ENCODE assay signal across 8 mouse cellular contexts in the genomic region with DNA sequence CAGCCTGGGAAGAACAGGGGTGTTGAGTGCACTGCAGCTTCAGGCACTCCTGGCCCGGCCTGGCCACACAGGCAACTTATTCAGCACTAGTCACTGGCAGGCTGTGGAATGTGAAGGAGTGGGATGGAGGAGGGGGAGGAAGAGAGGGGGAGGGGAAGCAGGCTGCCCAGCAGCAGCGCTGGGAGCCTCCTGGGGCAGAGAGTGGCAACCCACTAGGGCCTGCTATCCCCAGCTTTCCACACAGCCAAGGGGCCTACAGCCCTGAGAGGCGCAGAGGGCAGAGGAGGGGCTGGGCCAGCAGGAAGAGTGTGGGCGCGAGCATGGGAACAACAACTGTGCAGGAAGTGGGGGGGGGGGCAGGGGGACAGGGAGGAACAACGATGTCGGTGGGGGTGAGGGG. TPM values are rescaled to one million over a fixed set of nuclear protein-coding genes. Genes with fewer than 3 reads are reported as not detected.
DNase-seq lines count a peak whose midpoint lies in the region; ATAC-seq lines count a peak whose summit lies in the region.

No protein-coding gene starts in this region.

- no peaks in the 10 kb centered on the region for H3K9me3 ChIP-seq in kidney, embryonic 14.5 days (ENCODE audit: control insufficient read depth, low read length)
- no peaks in the 10 kb centered on the region for H3K9me3 ChIP-seq in forebrain, embryonic 14.5 days (replicated peaks; ENCODE audit: control insufficient read depth, low read length)
- H3K9me3 ChIP-seq in midbrain, embryonic 11.5 days (ENCODE audit: control insufficient read depth, low read length), result no peaks in the 10 kb centered on the region

- no peak for DNase-seq in kidney, adult 9 months
- no peak for DNase-seq in forebrain, embryonic 14.5 days (ENCODE audit: low spot score)
- peak; percentile 71 to 80 for DNase-seq in kidney, postnatal 4 days
- peak; percentile 86 for DNase-seq in midbrain, embryonic 11.5 days (ENCODE audit: low spot score, missing footprints)
- peak; percentile 81 for DNase-seq in yolk sac, embryonic 10.5 days (ENCODE audit: low spot score)
- DNase-seq in cerebellum, adult 9-11 months, result no peak
- DNase-seq in c-Kit-positive CD71-positive TER-119-positive erythroid progenitor cells, embryonic 14.5 days (ENCODE audit: low spot score), result no peak

- WGBS in kidney, embryonic 14.5 days, result 4% methylated on average over 5 of the region's 7 CpGs
- 3% methylated on average over 7 of the region's 7 CpGs for WGBS in forebrain, embryonic 14.5 days
- WGBS in midbrain, embryonic 11.5 days, result 12% methylated on average over 7 of the region's 7 CpGs

- peaks cover 28% of the 10 kb centered on the region for H3K36me3 ChIP-seq in kidney, embryonic 14.5 days (ENCODE audit: control insufficient read depth, insufficient read depth, low read length)
- peaks cover 30% of the 10 kb centered on the region for H3K36me3 ChIP-seq in forebrain, embryonic 14.5 days (ENCODE audit: control insufficient read depth, insufficient read depth, low read length)
- H3K36me3 ChIP-seq in midbrain, embryonic 11.5 days (ENCODE audit: control insufficient read depth, insufficient read depth, low read length), result peaks cover 5% of the 10 kb centered on the region; the same call in 1 of the 2 replicates

- no peaks in the 10 kb centered on the region for H3K27me3 ChIP-seq in kidney, embryonic 14.5 days (ENCODE audit: control insufficient read depth, insufficient read depth, low read length)
- no peaks in the 10 kb centered on the region for H3K27me3 ChIP-seq in forebrain, embryonic 14.5 days (replicated peaks; ENCODE audit: control insufficient read depth, insufficient read depth, low read length)
- H3K27me3 ChIP-seq in midbrain, embryonic 11.5 days (ENCODE audit: control insufficient read depth, insufficient read depth, low read length), result no peaks in the 10 kb centered on the region

- peaks cover 26% of the 10 kb centered on the region for H3K4me1 ChIP-seq in kidney, embryonic 14.5 days (ENCODE audit: control insufficient read depth, insufficient read depth, low read length)
- H3K4me1 ChIP-seq in forebrain, embryonic 14.5 days (ENCODE audit: control insufficient read depth, insufficient read depth, low read length), result peaks cover 13% of the 10 kb centered on the region; the same call in 1 of the 2 replicates
- H3K4me1 ChIP-seq in midbrain, embryonic 11.5 days (ENCODE audit: control insufficient read depth, insufficient read depth, low read length), result peaks cover 19% of the 10 kb centered on the region

- peak overlapping the region; percentile 2; the same call in 1 of the 2 replicates for H3K4me3 ChIP-seq in kidney, embryonic 14.5 days (ENCODE audit: low read length)
- H3K4me3 ChIP-seq in forebrain, embryonic 14.5 days (ENCODE audit: low read depth, low read length), result no peak overlapping the region
- H3K4me3 ChIP-seq in midbrain, embryonic 11.5 days (ENCODE audit: low read depth, low read length), result no peak overlapping the region

- H3K27ac ChIP-seq in kidney, embryonic 14.5 days (ENCODE audit: low read depth, low read length), result peak overlapping the region; percentile 83
- H3K27ac ChIP-seq in forebrain, embryonic 14.5 days (ENCODE audit: low read depth, low read length), result peak overlapping the region; percentile 44; the same call in 1 of the 2 replicates
- H3K27ac ChIP-seq in midbrain, embryonic 11.5 days (ENCODE audit: low read depth, low read length), result peak overlapping the region; percentile 20; the same call in 1 of the 2 replicates

- H3K4me2 ChIP-seq in kidney, embryonic 14.5 days (replicated peaks; ENCODE audit: low read depth, low read length), result peak overlapping the region; percentile 17; the same call in 1 of the 2 replicates
- H3K4me2 ChIP-seq in forebrain, embryonic 14.5 days (ENCODE audit: low read length), result no peak overlapping the region
- H3K4me2 ChIP-seq in midbrain, embryonic 11.5 days, result no peak overlapping the region

- H3K9ac ChIP-seq in kidney, embryonic 14.5 days (ENCODE audit: low read depth, low read length), result peak overlapping the region; percentile 31; the same call in 1 of the 2 replicates
- H3K9ac ChIP-seq in forebrain, embryonic 14.5 days (ENCODE audit: low read length), result peak overlapping the region; percentile 8; the same call in 1 of the 2 replicates
- H3K9ac ChIP-seq in midbrain, embryonic 11.5 days (ENCODE audit: low read length), result peak overlapping the region; percentile 47; the same call in 1 of the 2 replicates

- ATAC-seq in kidney, embryonic 14.5 days (ENCODE audit: low FRiP score, low TSS enrichment), result peak; percentile 52; the same call in 1 of the 2 replicates
- no peak for ATAC-seq in forebrain, embryonic 14.5 days
- peak; percentile 44 for ATAC-seq in midbrain, embryonic 11.5 days (ENCODE audit: low FRiP score)

RNA-seq across cellular contexts. Expression of a gene that starts 3.8 kb away (rescaled TPM):
- polyA plus RNA-seq in kidney, embryonic 14.5 days (2014; fragmentation: Nextera tagmentation; extraction: Ambion mirVana), result 17.4 and 26.5 TPM in 2 replicates
- 13.1 and 16.0 TPM in 2 replicates for polyA plus RNA-seq in forebrain, embryonic 14.5 days (2014; fragmentation: Nextera tagmentation; extraction: Ambion mirVana)
- 11.5 and 14.0 TPM in 2 replicates for polyA plus RNA-seq in midbrain, embryonic 11.5 days (2014; fragmentation: Nextera tagmentation; extraction: Ambion mirVana)

RNA-seq across cellular contexts. Expression of a gene that starts 6.3 kb away (rescaled TPM):
- 3.3 and 3.5 TPM in 2 replicates for polyA plus RNA-seq in kidney, embryonic 14.5 days (2014; fragmentation: Nextera tagmentation; extraction: Ambion mirVana)
- polyA plus RNA-seq in forebrain, embryonic 14.5 days (2014; fragmentation: Nextera tagmentation; extraction: Ambion mirVana), result 1.7 TPM in 2 replicates
- polyA plus RNA-seq in midbrain, embryonic 11.5 days (2014; fragmentation: Nextera tagmentation; extraction: Ambion mirVana), result 1.1 and 1.8 TPM in 2 replicates

RNA-seq across cellular contexts. Expression of a gene that starts 22.7 kb away (rescaled TPM):
- 2.9 and 4.0 TPM in 2 replicates for polyA plus RNA-seq in kidney, embryonic 14.5 days (2014; fragmentation: Nextera tagmentation; extraction: Ambion mirVana)
- 7.0 and 7.1 TPM in 2 replicates for polyA plus RNA-seq in forebrain, embryonic 14.5 days (2014; fragmentation: Nextera tagmentation; extraction: Ambion mirVana)
- 7.3 and 8.3 TPM in 2 replicates for polyA plus RNA-seq in midbrain, embryonic 11.5 days (2014; fragmentation: Nextera tagmentation; extraction: Ambion mirVana)

RNA-seq across cellular contexts. Expression of a gene that starts 41.5 kb away (rescaled TPM):
- 132 and 167 TPM in 2 replicates for polyA plus RNA-seq in kidney, embryonic 14.5 days (2014; fragmentation: Nextera tagmentation; extraction: Ambion mirVana)
- polyA plus RNA-seq in forebrain, embryonic 14.5 days (2014; fragmentation: Nextera tagmentation; extraction: Ambion mirVana), result 127 and 136 TPM in 2 replicates
- 200 and 203 TPM in 2 replicates for polyA plus RNA-seq in midbrain, embryonic 11.5 days (2014; fragmentation: Nextera tagmentation; extraction: Ambion mirVana)

RNA-seq across cellular contexts. Expression of a gene that starts 53.3 kb away (rescaled TPM):
- 10.5 and 10.8 TPM in 2 replicates for polyA plus RNA-seq in kidney, embryonic 14.5 days (2014; fragmentation: Nextera tagmentation; extraction: Ambion mirVana)
- 7.9 and 9.6 TPM in 2 replicates for polyA plus RNA-seq in forebrain, embryonic 14.5 days (2014; fragmentation: Nextera tagmentation; extraction: Ambion mirVana)
- 2.2 and 2.5 TPM in 2 replicates for polyA plus RNA-seq in midbrain, embryonic 11.5 days (2014; fragmentation: Nextera tagmentation; extraction: Ambion mirVana)

Comparison
In these comparisons a context has a peak if more than half of its experiments do, and no peak if none do; other contexts are left out.
1. DNase-seq: peak in kidney, postnatal 4 days (2 of 2), midbrain, embryonic 11.5 days (single experiment) and yolk sac, embryonic 10.5 days (single experiment); none in kidney, adult 9 months (single experiment), forebrain, embryonic 14.5 days (single experiment), cerebellum, adult 9-11 months (single experiment) and c-Kit-positive CD71-positive TER-119-positive erythroid progenitor cells, embryonic 14.5 days (single experiment).
2. H3K27ac ChIP-seq: peak in every context shown above with its lines; median percentile 83 in kidney, embryonic 14.5 days; 44 in forebrain, embryonic 14.5 days; 20 in midbrain, embryonic 11.5 days.
3. Peak in every context shown above with its lines, with median percentiles within 50 percentile points of each other: H3K9ac ChIP-seq.